Mouse (Mus musculus): Measurements from ENCODE around the gene Slc6a9.
A peak's percentile ranks its signal among the peaks of the same experiment; 100 is the strongest.

The Slc6a9 gene

GRCm38 (mm10) chr4:117839366-117839765 is 5.1 kb downstream of the Slc6a9 start:
- DNase-seq (ENCODE audit: low read depth in 2 of 2, low spot score in 2 of 2): no peak

- no peak for DNase-seq (ENCODE audit: low read depth in 2 of 2, low spot score in 2 of 2)
Observed at GRCm38 (mm10) chr4:117840821-117841220, 6.5 kb downstream of the Slc6a9 start.

GRCm38 (mm10) chr4:117841566-117841965 is 7.3 kb downstream of the Slc6a9 start:
- DNase-seq (ENCODE audit: low read depth in 2 of 2, low spot score in 2 of 2): no peak

GRCm38 (mm10) chr4:117843101-117843500 is 8.8 kb downstream of the Slc6a9 start:
- no peak for DNase-seq (ENCODE audit: low read depth in 2 of 2, low spot score in 2 of 2)

GRCm38 (mm10) chr4:117844467-117844866 is 10.2 kb downstream of the Slc6a9 start:
- DNase-seq (ENCODE audit: low read depth in 2 of 2, low spot score in 2 of 2): no peak

- DNase-seq (ENCODE audit: low read depth in 2 of 2, low spot score in 2 of 2): no peak
Observed at GRCm38 (mm10) chr4:117845316-117845715, 11.0 kb downstream of the Slc6a9 start.

- DNase-seq (ENCODE audit: low read depth in 2 of 2, low spot score in 2 of 2): no peak
Observed at GRCm38 (mm10) chr4:117846261-117846660, 12.0 kb downstream of the Slc6a9 start.

- no peak for DNase-seq (ENCODE audit: low read depth in 2 of 2, low spot score in 2 of 2)
Observed at GRCm38 (mm10) chr4:117847011-117847410, 12.7 kb downstream of the Slc6a9 start.

GRCm38 (mm10) chr4:117849063-117849462 is 14.8 kb downstream of the Slc6a9 start:
- no peak for DNase-seq (ENCODE audit: low read depth in 2 of 2, low spot score in 2 of 2)

GRCm38 (mm10) chr4:117849506-117849905 is 15.2 kb downstream of the Slc6a9 start:
- DNase-seq (ENCODE audit: low read depth in 2 of 2, low spot score in 2 of 2): no peak

GRCm38 (mm10) chr4:117850176-117850575 is 15.9 kb downstream of the Slc6a9 start:
- no peak for DNase-seq (ENCODE audit: low read depth in 2 of 2, low spot score in 2 of 2)

- DNase-seq (ENCODE audit: low read depth in 2 of 2, low spot score in 2 of 2): no peak
Observed at GRCm38 (mm10) chr4:117850871-117851270, 16.6 kb downstream of the Slc6a9 start.

- DNase-seq (ENCODE audit: low read depth in 2 of 2, low spot score in 2 of 2): no peak
Observed at GRCm38 (mm10) chr4:117852152-117852868, 18.0 kb downstream of the Slc6a9 start.

- DNase-seq (ENCODE audit: low read depth in 2 of 2, low spot score in 2 of 2): no peak
Observed at GRCm38 (mm10) chr4:117855146-117855545, 20.8 kb downstream of the Slc6a9 start.

- DNase-seq (ENCODE audit: low read depth in 2 of 2, low spot score in 2 of 2): no peak
Observed at GRCm38 (mm10) chr4:117858794-117859193, 24.5 kb downstream of the Slc6a9 start.

- DNase-seq (ENCODE audit: low read depth in 2 of 2, low spot score in 2 of 2): no peak
Observed at GRCm38 (mm10) chr4:117860570-117860969, 26.3 kb downstream of the Slc6a9 start.

GRCm38 (mm10) chr4:117862823-117863222 is 28.5 kb downstream of the Slc6a9 start:
- no peak for DNase-seq (ENCODE audit: low read depth in 2 of 2, low spot score in 2 of 2)

- DNase-seq (ENCODE audit: low read depth in 2 of 2, low spot score in 2 of 2): no peak
Observed at GRCm38 (mm10) chr4:117866083-117866482, 31.8 kb downstream of the Slc6a9 start.

GRCm38 (mm10) chr4:117867000-117867399 is 32.7 kb downstream of the Slc6a9 start:
- DNase-seq (ENCODE audit: low read depth in 2 of 2, low spot score in 2 of 2): no peak

GRCm38 (mm10) chr4:117867823-117868222 is 33.5 kb downstream of the Slc6a9 start:
- peak in 1 of 2 experiments; percentile 46 for DNase-seq (ENCODE audit: low read depth in 2 of 2, low spot score in 2 of 2)

GRCm38 (mm10) chr4:117869317-117869716 is 35.0 kb downstream of the Slc6a9 start:
- DNase-seq (ENCODE audit: low read depth in 2 of 2, low spot score in 2 of 2): no peak

- DNase-seq (ENCODE audit: low read depth in 2 of 2, low spot score in 2 of 2): no peak
Observed at GRCm38 (mm10) chr4:117870437-117870836, 36.1 kb downstream of the Slc6a9 start.

GRCm38 (mm10) chr4:117871787-117872186 is 37.5 kb downstream of the Slc6a9 start:
- DNase-seq (ENCODE audit: low read depth in 2 of 2, low spot score in 2 of 2): no peak
